Mouse (Mus musculus) MN1 (cell line): ENCODE data around the gene Dync1i2.

ENCODE experiments used
- DNase-seq: peaks from one replicate; pipeline ENCODE4 v3.0.0-alpha.2; 2016; ENCODE audit warnings: low spot score

Dync1i2 gene

GRCm38 (mm10) chr2:71203819-71204432 lies 7.6 kb upstream of the Dync1i2 start:
- no peak for DNase-seq

GRCm38 (mm10) chr2:71209041-71209755 lies 2.3 kb upstream of the Dync1i2 start:
- DNase-seq = no peak

GRCm38 (mm10) chr2:71211096-71211495 lies 410 bp upstream of the Dync1i2 start:
- DNase-seq = no peak

GRCm38 (mm10) chr2:71212360-71212726 lies 837 bp downstream of the Dync1i2 start:
- DNase-seq = peak; percentile 18

- DNase-seq = no peak
Observed at GRCm38 (mm10) chr2:71221020-71221419, 9.5 kb downstream of the Dync1i2 start.

- DNase-seq = peak; percentile 11
Observed at GRCm38 (mm10) chr2:71227398-71227797, 15.9 kb downstream of the Dync1i2 start.

- DNase-seq = no peak
Observed at GRCm38 (mm10) chr2:71229603-71230002, 18.1 kb downstream of the Dync1i2 start.

- no peak for DNase-seq
Observed at GRCm38 (mm10) chr2:71231951-71232350, 20.4 kb downstream of the Dync1i2 start.

- DNase-seq = no peak
Observed at GRCm38 (mm10) chr2:71232976-71233375, 21.5 kb downstream of the Dync1i2 start.

GRCm38 (mm10) chr2:71235420-71235819 lies 23.9 kb downstream of the Dync1i2 start:
- no peak for DNase-seq

- no peak for DNase-seq
Observed at GRCm38 (mm10) chr2:71236009-71236408, 24.5 kb downstream of the Dync1i2 start.

- DNase-seq = no peak
Observed at GRCm38 (mm10) chr2:71241505-71241904, 30.0 kb downstream of the Dync1i2 start.

GRCm38 (mm10) chr2:71242180-71242579 lies 30.7 kb downstream of the Dync1i2 start:
- no peak for DNase-seq

- no peak for DNase-seq
Observed at GRCm38 (mm10) chr2:71243058-71243672, 31.7 kb downstream of the Dync1i2 start.

GRCm38 (mm10) chr2:71244807-71245206 lies 33.3 kb downstream of the Dync1i2 start:
- DNase-seq = no peak

GRCm38 (mm10) chr2:71245416-71245815 lies 33.9 kb downstream of the Dync1i2 start:
- DNase-seq = peak; percentile 74

GRCm38 (mm10) chr2:71246096-71246495 lies 34.6 kb downstream of the Dync1i2 start:
- no peak for DNase-seq

GRCm38 (mm10) chr2:71248071-71248470 lies 36.6 kb downstream of the Dync1i2 start:
- DNase-seq = no peak

- DNase-seq = peak; percentile 45
Observed at GRCm38 (mm10) chr2:71250841-71251240, 39.3 kb downstream of the Dync1i2 start.

- no peak for DNase-seq
Observed at GRCm38 (mm10) chr2:71254836-71255235, 43.3 kb downstream of the Dync1i2 start.

GRCm38 (mm10) chr2:71256581-71256980 lies 45.1 kb downstream of the Dync1i2 start:
- DNase-seq = no peak

- DNase-seq = no peak
Observed at GRCm38 (mm10) chr2:71264585-71264984, 53.1 kb downstream of the Dync1i2 start.

- no peak for DNase-seq
Observed at GRCm38 (mm10) chr2:71268691-71269090, 57.2 kb downstream of the Dync1i2 start.
